Mouse (Mus musculus) liver, adult 2 months (tissue): ENCODE measurements around the gene Srpx2. TPM values are rescaled to one million over a fixed set of nuclear protein-coding genes. Genes with fewer than 3 reads are reported as not detected.
A peak's percentile ranks its signal among the peaks of the same experiment; 100 is the strongest.

Source experiments
- DNase-seq: peaks from one replicate; pipeline ENCODE4 v3.0.0-alpha.2; 2011; ENCODE audit warnings: low read depth, low spot score; ENCODE audit errors: extremely low read depth
- H3K27ac ChIP-seq: fragments of 200-500 bp; replicated peaks from 2 replicates; pipeline ENCODE4 v1.5.1; 2012; ENCODE audit warnings: low read depth, mild to moderate bottlenecking, control low read depth, inconsistent platforms, low read length; ENCODE audit not compliant: insufficient read depth
- H3K27me3 ChIP-seq: fragments of 200-500 bp; 2 replicates; pipeline ENCODE4 v1.6.1; 2012; ENCODE audit warnings: mild to moderate bottlenecking, moderate library complexity, low read length, inconsistent platforms; ENCODE audit not compliant: control insufficient read depth, insufficient read depth
- H3K36me3 ChIP-seq: fragments of 200-500 bp; 2 replicates; pipeline ENCODE4 v1.6.1; 2012; ENCODE audit warnings: low read length, inconsistent platforms; ENCODE audit not compliant: control insufficient read depth, insufficient read depth
- H3K4me1 ChIP-seq: fragments of 200-500 bp; 2 replicates; pipeline ENCODE4 v1.6.1; 2011; ENCODE audit warnings: low read length; ENCODE audit not compliant: control insufficient read depth, insufficient read depth
- H3K4me3 ChIP-seq: fragments of 200-500 bp; 2 replicates; pipeline ENCODE4 v1.5.1; 2011; ENCODE audit warnings: low read depth, mild to moderate bottlenecking, control low read depth, low read length, moderate library complexity; ENCODE audit not compliant: insufficient read depth
- H3K79me2 ChIP-seq: fragments of 200-500 bp; 2 replicates; pipeline ENCODE4 v1.6.1; 2012; ENCODE audit warnings: inconsistent platforms, mild to moderate bottlenecking, low read length, moderate library complexity; ENCODE audit not compliant: control insufficient read depth, insufficient read depth
- H3K9ac ChIP-seq: fragments of 200-500 bp; 2 replicates; pipeline ENCODE4 v1.6.1; 2012; ENCODE audit warnings: low read depth, mild to moderate bottlenecking, control low read depth, inconsistent platforms, low read length
- CTCF ChIP-seq: fragments of 200-500 bp; IDR thresholded peaks from 2 replicates; pipeline ENCODE4 v1.5.1; 2011; ENCODE audit warnings: low read depth, low read length, control low read depth
- POLR2A ChIP-seq: fragments of 200-500 bp; IDR thresholded peaks from 2 replicates; pipeline ENCODE4 v1.6.1; 2011; ENCODE audit warnings: low read length, control low read depth; ENCODE audit not compliant: insufficient read depth; ENCODE audit errors: extremely low read depth
- WGBS: fragments of 180-500 bp; shearing (Covaris S2); methylation state at CpG from one replicate; pipeline ENCODE4 v1.1.7; 2018; 5-methylcytosine and 5-hydroxymethylcytosine counted together
- polyA plus RNA-seq: library from polyadenylated mRNA; depleted of rRNA; stranded (reverse); fragments of >200 nt; gene quantifications from 2 replicates; pipeline ENCODE4 v1.2.3, GENCODE M21; 2012
- total RNA-seq: library from RNA; depleted of rRNA; stranded (reverse); fragments of >200 nt; gene quantifications from 2 replicates; pipeline ENCODE4 v1.2.3, GENCODE M21; 2014

The Srpx2 gene
- total and polyA plus RNA-seq, 2 experiments = 1.2 to 1.4 TPM

DNA sequence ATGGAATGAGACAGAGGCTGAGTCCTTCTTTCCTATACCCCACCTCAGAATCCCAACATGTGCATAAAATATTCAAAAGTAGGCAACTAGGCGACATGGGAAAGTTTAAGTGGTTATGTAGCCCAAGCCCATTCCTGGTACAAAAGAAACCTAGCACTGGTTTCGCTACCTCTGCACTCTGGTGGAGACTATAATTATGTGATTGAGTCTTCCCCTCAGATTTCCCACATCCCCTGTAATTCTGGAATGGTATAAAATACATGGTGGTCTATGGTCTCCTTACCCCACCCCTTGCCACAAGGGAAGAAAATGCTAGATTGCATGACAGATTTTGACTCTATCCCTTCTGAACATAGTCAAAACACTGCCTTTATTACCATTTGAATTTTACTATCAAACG, 4.8 kb downstream of the Srpx2 start:
- Histone ChIP-seq H3K4me3 (no peak overlapping the region), H3K36me3 (no peaks in the 10 kb centered on the region), H3K27ac (no peak overlapping the region), H3K4me1 (no peaks in the 10 kb centered on the region; the same call in 1 of the 2 replicates), H3K9ac (no peak overlapping the region), H3K27me3 (no peaks in the 10 kb centered on the region), H3K79me2 (no peaks in the 10 kb centered on the region)
- 88% methylated on average over 3 of the region's 3 CpGs for WGBS
- DNase-seq = no peak
- TF ChIP-seq CTCF (no peak), POLR2A (no peak)

GRCm38 (mm10) chrX:133914219-133914618, 6.0 kb downstream of the Srpx2 start:
- no peak for TF ChIP-seq CTCF
- no peak for TF ChIP-seq POLR2A
- H3K79me2 ChIP-seq = no peaks in the 10 kb centered on the region
- no peaks in the 10 kb centered on the region for H3K27me3 ChIP-seq
- H3K4me3 ChIP-seq = no peak overlapping the region
- no peaks in the 10 kb centered on the region for H3K36me3 ChIP-seq
- no peak overlapping the region for H3K9ac ChIP-seq
- H3K4me1 ChIP-seq = no peaks in the 10 kb centered on the region; the same call in 1 of the 2 replicates
- 28% methylated on average over 7 of the region's 7 CpGs for WGBS
- H3K27ac ChIP-seq = no peak overlapping the region
- peak; percentile 10 for DNase-seq

DNA sequence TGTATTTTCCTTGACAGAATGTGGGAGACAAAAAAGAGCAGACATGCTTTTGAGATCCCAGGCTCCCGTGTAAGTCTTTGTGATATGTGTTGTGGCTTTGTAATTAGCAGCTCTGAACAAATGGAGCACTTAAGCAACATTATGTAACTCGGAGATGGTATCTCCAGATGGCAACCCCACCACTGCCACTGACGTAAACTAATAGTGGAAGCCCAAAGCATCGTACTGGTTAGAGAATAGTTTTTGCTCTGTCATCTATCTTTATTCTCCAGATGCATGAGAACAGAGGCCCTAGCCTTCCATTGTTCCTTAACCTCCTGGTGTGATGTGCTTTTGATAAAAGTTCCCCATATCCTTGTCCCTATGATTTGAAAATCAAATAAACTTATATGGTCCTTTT, 13.0 kb downstream of the Srpx2 start:
- Histone ChIP-seq H3K27me3 (no peaks in the 10 kb centered on the region), H3K79me2 (no peaks in the 10 kb centered on the region), H3K9ac (no peak overlapping the region), H3K27ac (no peak overlapping the region), H3K4me3 (no peak overlapping the region), H3K4me1 (no peaks in the 10 kb centered on the region), H3K36me3 (no peaks in the 10 kb centered on the region)
- no peak for TF ChIP-seq CTCF
- no peak for TF ChIP-seq POLR2A
- 81% methylated on average over 4 of the region's 4 CpGs for WGBS
- DNase-seq = no peak

- DNase-seq = no peak
- Histone ChIP-seq H3K4me3 (no peak overlapping the region), H3K27me3 (no peaks in the 10 kb centered on the region), H3K4me1 (no peaks in the 10 kb centered on the region), H3K9ac (no peak overlapping the region), H3K79me2 (no peaks in the 10 kb centered on the region), H3K27ac (no peak overlapping the region), H3K36me3 (no peaks in the 10 kb centered on the region)
- 69% methylated on average over 5 of the region's 5 CpGs for WGBS
- TF ChIP-seq CTCF (no peak), POLR2A (no peak)
Measured at GRCm38 (mm10) chrX:133926760-133927159, 18.5 kb downstream of the Srpx2 start.

DNA sequence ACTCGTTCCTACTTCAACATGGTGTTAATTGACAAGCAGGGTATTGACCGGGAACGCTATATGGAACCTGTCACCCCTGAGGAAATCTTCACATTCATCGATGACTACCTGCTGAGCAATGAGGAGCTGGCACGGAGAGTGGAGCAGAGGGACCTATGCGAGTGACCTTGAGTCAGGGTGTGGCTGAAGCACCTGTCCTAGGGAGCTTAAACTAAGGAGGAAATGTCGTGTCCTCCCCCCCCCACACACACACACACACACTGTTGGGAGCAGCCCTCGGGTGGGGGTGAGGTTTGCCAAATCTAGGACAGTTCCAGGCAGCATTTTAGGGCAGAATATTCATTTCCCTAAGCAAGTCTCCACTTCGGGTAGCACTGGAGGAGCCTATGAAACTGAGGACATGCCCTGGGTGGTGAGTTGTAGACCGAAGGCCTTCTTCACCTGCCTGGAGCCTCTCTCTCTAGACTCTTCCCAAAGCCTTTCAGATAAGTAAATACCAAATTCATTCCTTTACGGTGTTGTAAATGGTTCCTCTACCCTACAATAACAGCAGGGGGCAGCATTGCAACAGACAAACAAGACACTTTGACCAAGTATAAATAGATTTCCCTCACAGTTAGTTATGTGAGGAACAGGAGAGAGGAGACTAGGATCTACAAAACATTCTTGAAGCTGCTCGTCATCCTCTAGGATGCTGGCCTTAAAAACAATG, 23.2 kb downstream of the Srpx2 start:
- no peaks in the 10 kb centered on the region for H3K27me3 ChIP-seq
- WGBS = 44% methylated on average over 12 of the region's 12 CpGs
- H3K9ac ChIP-seq = no peak overlapping the region
- no peaks in the 10 kb centered on the region for H3K4me1 ChIP-seq
- H3K79me2 ChIP-seq = no peaks in the 10 kb centered on the region
- H3K27ac ChIP-seq = no peak overlapping the region
- TF ChIP-seq CTCF (no peak), POLR2A (no peak)
- peak; percentile 53 for DNase-seq
- no peak overlapping the region for H3K4me3 ChIP-seq
- no peaks in the 10 kb centered on the region for H3K36me3 ChIP-seq

DNA sequence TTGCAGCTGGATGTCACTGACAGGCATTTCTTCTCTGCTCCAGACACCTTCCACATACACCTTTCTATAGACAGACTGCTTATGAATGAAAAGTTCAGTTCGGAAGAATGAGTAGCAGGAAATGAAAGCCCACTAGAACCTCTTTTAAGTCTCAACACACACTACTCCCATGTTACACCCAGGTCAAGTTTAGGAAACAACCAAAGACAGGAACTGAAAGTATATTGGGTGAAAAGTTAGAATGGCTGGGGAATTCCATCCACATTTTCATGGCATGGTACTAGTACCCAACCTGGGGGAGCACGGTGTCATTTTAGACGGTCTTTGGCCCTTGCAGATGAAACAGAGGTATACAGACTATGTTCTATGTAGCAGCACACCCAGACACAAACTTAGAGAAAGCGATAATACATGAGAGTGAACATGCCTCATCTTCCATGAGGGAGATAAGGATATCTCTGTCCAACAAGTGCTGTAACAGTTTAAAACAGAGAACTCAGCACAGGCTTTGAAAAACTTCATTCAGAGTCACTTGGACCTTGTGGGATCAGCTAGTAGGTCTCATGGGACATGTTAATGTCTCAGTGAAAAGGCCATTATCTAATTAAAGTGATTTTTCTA, 28.5 kb downstream of the Srpx2 start:
- 85% methylated on average over 4 of the region's 4 CpGs for WGBS
- no peak overlapping the region for H3K9ac ChIP-seq
- no peak overlapping the region for H3K4me3 ChIP-seq
- H3K27ac ChIP-seq = no peak overlapping the region
- H3K27me3 ChIP-seq = no peaks in the 10 kb centered on the region
- no peaks in the 10 kb centered on the region for H3K4me1 ChIP-seq
- DNase-seq = no peak
- TF ChIP-seq CTCF = no peak
- no peaks in the 10 kb centered on the region for H3K79me2 ChIP-seq
- no peaks in the 10 kb centered on the region for H3K36me3 ChIP-seq
